Comparison of ENCODE assay signal across 20 mouse cellular contexts in the genomic region with DNA sequence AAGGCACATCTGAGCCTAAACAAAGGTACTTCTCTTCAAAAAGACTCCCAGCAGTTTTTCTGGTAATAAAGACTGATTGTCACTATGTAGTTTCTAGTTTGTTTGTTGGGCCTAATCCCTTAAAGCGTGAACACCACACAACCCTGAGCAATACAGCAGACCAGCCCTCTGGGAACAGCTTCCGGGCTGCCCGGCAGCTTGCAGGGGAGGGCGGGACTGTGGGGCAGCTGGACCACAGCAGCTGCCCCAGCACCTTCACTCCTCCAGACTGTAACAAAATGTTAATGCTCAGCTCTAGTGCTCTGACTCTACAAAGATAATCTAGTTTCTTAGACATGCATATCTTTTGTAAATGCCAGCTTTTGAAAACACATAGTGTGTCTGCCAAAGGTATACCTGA. TPM values are rescaled to one million over a fixed set of nuclear protein-coding genes. Genes with fewer than 3 reads are reported as not detected.
DNase-seq lines count a peak whose midpoint lies in the region; ATAC-seq lines count a peak whose summit lies in the region.
"Had no signal": no experiment of that assay in that cellular context is flagged by ENCODE, and none has a peak within 500 bp of the region (broad histone marks: within the 10 kb centered on the region; RNA-seq: fewer than 3 reads in every experiment).

No protein-coding gene starts in this region.

- H3K36me3 ChIP-seq in midbrain, embryonic 14.5 days (ENCODE audit: control insufficient read depth, insufficient read depth, low read length) = no peaks in the 10 kb centered on the region
- no peaks in the 10 kb centered on the region for H3K36me3 ChIP-seq in midbrain, embryonic 11.5 days (ENCODE audit: control insufficient read depth, insufficient read depth, low read length)
- no peaks in the 10 kb centered on the region for H3K36me3 ChIP-seq in liver, embryonic 15.5 days (replicated peaks)
- H3K36me3 ChIP-seq: embryonic facial prominence, embryonic 13.5 days; forebrain, embryonic 15.5 days; hindbrain, embryonic 13.5 days; limb, embryonic 10.5 days had no signal

- H3K9me3 ChIP-seq in midbrain, embryonic 14.5 days (ENCODE audit: control insufficient read depth, low read length) = no peaks in the 10 kb centered on the region
- H3K9me3 ChIP-seq in midbrain, embryonic 11.5 days (ENCODE audit: control insufficient read depth, low read length) = no peaks in the 10 kb centered on the region
- no peaks in the 10 kb centered on the region for H3K9me3 ChIP-seq in liver, embryonic 15.5 days (replicated peaks)
- H3K9me3 ChIP-seq: embryonic facial prominence, embryonic 13.5 days; forebrain, embryonic 15.5 days; hindbrain, embryonic 13.5 days; limb, embryonic 10.5 days had no signal

- H3K9ac ChIP-seq in midbrain, embryonic 14.5 days (replicated peaks; ENCODE audit: low read length) = no peak overlapping the region
- no peak overlapping the region for H3K9ac ChIP-seq in midbrain, embryonic 11.5 days (ENCODE audit: low read length)
- no peak overlapping the region for H3K9ac ChIP-seq in liver, embryonic 15.5 days
- H3K9ac ChIP-seq: embryonic facial prominence, embryonic 13.5 days; forebrain, embryonic 15.5 days; hindbrain, embryonic 13.5 days had no signal

- H3K4me1 ChIP-seq in midbrain, embryonic 14.5 days (ENCODE audit: control insufficient read depth, insufficient read depth, low read length) = peaks cover 9% of the 10 kb centered on the region; the same call in 1 of the 2 replicates
- no peaks in the 10 kb centered on the region for H3K4me1 ChIP-seq in midbrain, embryonic 11.5 days (ENCODE audit: control insufficient read depth, insufficient read depth, low read length)
- H3K4me1 ChIP-seq in liver, embryonic 15.5 days (replicated peaks) = peaks cover 90% of the 10 kb centered on the region
- H3K4me1 ChIP-seq: forebrain, embryonic 15.5 days had no signal

- H3K27ac ChIP-seq in midbrain, embryonic 14.5 days (replicated peaks; ENCODE audit: low read depth, low read length) = no peak overlapping the region
- H3K27ac ChIP-seq in midbrain, embryonic 11.5 days (ENCODE audit: low read depth, low read length) = no peak overlapping the region
- H3K27ac ChIP-seq in liver, embryonic 15.5 days (replicated peaks) = peak overlapping the region; percentile 53
- H3K27ac ChIP-seq: embryonic facial prominence, embryonic 13.5 days; forebrain, embryonic 15.5 days; hindbrain, embryonic 13.5 days; kidney, postnatal 0 days; limb, embryonic 10.5 days; macrophage had no signal

- H3K4me3 ChIP-seq in midbrain, embryonic 14.5 days (replicated peaks; ENCODE audit: low read depth, low read length) = no peak overlapping the region
- no peak overlapping the region for H3K4me3 ChIP-seq in midbrain, embryonic 11.5 days (ENCODE audit: low read depth, low read length)
- no peak overlapping the region for H3K4me3 ChIP-seq in liver, embryonic 15.5 days (replicated peaks)
- H3K4me3 ChIP-seq: embryonic facial prominence, embryonic 13.5 days; forebrain, embryonic 15.5 days; hindbrain, embryonic 13.5 days; limb, embryonic 10.5 days had no signal

- no peaks in the 10 kb centered on the region for H3K27me3 ChIP-seq in midbrain, embryonic 14.5 days (ENCODE audit: control insufficient read depth, insufficient read depth, low read length)
- H3K27me3 ChIP-seq in midbrain, embryonic 11.5 days (ENCODE audit: control insufficient read depth, insufficient read depth, low read length) = no peaks in the 10 kb centered on the region
- no peaks in the 10 kb centered on the region for H3K27me3 ChIP-seq in liver, embryonic 15.5 days
- H3K27me3 ChIP-seq: embryonic facial prominence, embryonic 13.5 days; forebrain, embryonic 15.5 days; hindbrain, embryonic 13.5 days had no signal

- 9% methylated on average over 4 of the region's 4 CpGs for WGBS in midbrain, embryonic 14.5 days
- WGBS in midbrain, embryonic 11.5 days = 29% methylated on average over 4 of the region's 4 CpGs
- WGBS in liver, embryonic 15.5 days (ENCODE audit: insufficient replicate concordance) = 17% methylated on average over 4 of the region's 4 CpGs

- H3K4me2 ChIP-seq in midbrain, embryonic 14.5 days (ENCODE audit: low read length) = no peak overlapping the region
- H3K4me2 ChIP-seq in midbrain, embryonic 11.5 days = no peak overlapping the region
- peak overlapping the region; percentile 49 for H3K4me2 ChIP-seq in liver, embryonic 15.5 days
- H3K4me2 ChIP-seq: embryonic facial prominence, embryonic 13.5 days; forebrain, embryonic 15.5 days; hindbrain, embryonic 13.5 days had no signal

- peak; percentile 43; the same call in 1 of the 2 replicates for ATAC-seq in midbrain, embryonic 14.5 days (ENCODE audit: low FRiP score, low TSS enrichment)
- no peak; the same call in 1 of the 2 replicates for ATAC-seq in midbrain, embryonic 11.5 days (ENCODE audit: low FRiP score)
- 0 out of 2 replicates have a peak, but pooled peaks have one; percentile 41 for ATAC-seq in liver, embryonic 15.5 days (ENCODE audit: insufficient read depth)
- ATAC-seq: forebrain, embryonic 15.5 days; lung, postnatal 0 days had no signal

- no peak for DNase-seq in midbrain, embryonic 14.5 days
- DNase-seq in midbrain, embryonic 11.5 days (ENCODE audit: low spot score, missing footprints) = no peak
- DNase-seq in liver = peak; percentile 37
- no peak for DNase-seq in right cerebral cortex, postnatal 36 days (ENCODE audit: low spot score in 2 of 2)
- DNase-seq in spleen, postnatal 14 days (ENCODE audit: low spot score in 2 of 2) = no peak
- no peak for DNase-seq in embryo, embryonic 10.5 days (ENCODE audit: low spot score)
- DNase-seq: adrenal gland, postnatal 10 days; cerebellum, adult 18-20 months; cerebellum, postnatal 14 days; embryo, embryonic 11 days; gastrocnemius, postnatal 10 days; kidney, adult 2 months had no signal

RNA-seq across cellular contexts. Expression of gene Pip4k2a, which starts 42.9 kb away (rescaled TPM):
- polyA plus RNA-seq in midbrain, embryonic 14.5 days (2014; fragmentation: Nextera tagmentation; extraction: Ambion mirVana) = 10.3 and 11.8 TPM in 2 replicates
- 9.7 and 11.5 TPM in 2 replicates for polyA plus RNA-seq in midbrain, embryonic 11.5 days (2014; fragmentation: Nextera tagmentation; extraction: Ambion mirVana)
- 16.9 and 17.8 TPM in 2 replicates for polyA plus RNA-seq in liver, embryonic 15.5 days (2015; fragmentation: Nextera tagmentation; extraction: Ambion mirVana)

RNA-seq across cellular contexts. Expression of gene 4930426L09Rik, which starts 43.1 kb away (rescaled TPM):
- polyA plus RNA-seq in midbrain, embryonic 14.5 days (2014; fragmentation: Nextera tagmentation; extraction: Ambion mirVana) = 0.47 and 0.49 TPM in 2 replicates
- polyA plus RNA-seq in midbrain, embryonic 11.5 days (2014; fragmentation: Nextera tagmentation; extraction: Ambion mirVana) = 0.29 and 0.38 TPM in 2 replicates
- polyA plus RNA-seq in liver, embryonic 15.5 days (2015; fragmentation: Nextera tagmentation; extraction: Ambion mirVana) = 0.15 and 0.17 TPM in 2 replicates
